Mouse (Mus musculus) myocyte (in vitro differentiated cells): ENCODE results near the gene Lrrc29.

Source experiments
- MAX ChIP-seq: IDR thresholded peaks from one replicate; pipeline ENCODE4 v1.6.1; 2011; ENCODE audit warnings: low read depth, mild to moderate bottlenecking, control low read depth
- POLR2A ChIP-seq: IDR thresholded peaks from one replicate; pipeline ENCODE4 v1.6.1; 2011; ENCODE audit warnings: low read depth, mild to moderate bottlenecking, control low read depth, moderate library complexity; ENCODE audit not compliant: insufficient read length
- REST ChIP-seq: IDR thresholded peaks from one replicate; pipeline ENCODE4 v1.6.1; 2011; ENCODE audit warnings: mild to moderate bottlenecking, control low read depth, moderate library complexity; ENCODE audit not compliant: insufficient read depth, insufficient read length

GRCm38 (mm10) chr8:105326968-105327367 is 890 bp upstream of the Lrrc29 start:
- TF ChIP-seq POLR2A (no peak), REST (no peak), MAX (no peak)
